Mouse (Mus musculus) intestine, embryonic 16.5 days (tissue): Measurements from ENCODE around the gene Armcx5. TPM values are rescaled to one million over a fixed set of nuclear protein-coding genes. Genes with fewer than 3 reads are reported as not detected.
"Not testable (repeated sequence)": the region's sequence is repeated elsewhere in the genome, so short reads cannot be mapped to it uniquely, and the experiment has no call there.

Source experiments
- ATAC-seq: fragments of 200-750 bp; cut with Nextera tagmentation; 2 replicates; pipeline ENCODE4 v1.8.0; 2017; ENCODE audit warnings: moderate TSS enrichment, moderate library complexity
- H3K27ac ChIP-seq: fragments of 300-500 bp; sonication (generic); 2 replicates; pipeline ENCODE4 v1.5.1; 2014; ENCODE audit warnings: mild to moderate bottlenecking, low read length
- H3K27me3 ChIP-seq: fragments of 300-500 bp; sonication (generic); replicated peaks from 2 replicates; pipeline ENCODE4 v1.6.1; 2014; ENCODE audit warnings: low read length, control low read depth, mixed read lengths; ENCODE audit not compliant: control insufficient read depth, insufficient read depth
- H3K36me3 ChIP-seq: fragments of 300-500 bp; sonication (generic); 2 replicates; pipeline ENCODE4 v1.6.1; 2014; ENCODE audit warnings: low read length, control low read depth; ENCODE audit not compliant: control insufficient read depth, insufficient read depth
- H3K4me1 ChIP-seq: fragments of 300-500 bp; sonication (generic); 2 replicates; pipeline ENCODE4 v1.6.1; 2014; ENCODE audit warnings: low read length, control low read depth, mixed read lengths; ENCODE audit not compliant: control insufficient read depth, insufficient read depth
- H3K4me2 ChIP-seq: fragments of 300-500 bp; sonication (generic); 2 replicates; pipeline ENCODE4 v1.6.1; 2014; ENCODE audit warnings: low read depth, low read length, control low read depth
- H3K4me3 ChIP-seq: fragments of 300-500 bp; sonication (generic); 2 replicates; pipeline ENCODE4 v1.5.1; 2014; ENCODE audit warnings: mild to moderate bottlenecking, low read length
- H3K9ac ChIP-seq: fragments of 300-500 bp; sonication (generic); 2 replicates; pipeline ENCODE4 v1.6.1; 2014; ENCODE audit warnings: low read depth, low read length
- H3K9me3 ChIP-seq: fragments of 300-500 bp; sonication (generic); 2 replicates; pipeline ENCODE4 v1.6.1; 2016; ENCODE audit warnings: low read length, control low read depth; ENCODE audit not compliant: control insufficient read depth
- WGBS: fragments of 180-500 bp; shearing (Covaris S2); extraction: QIAGEN DNeasy Blood & Tissue Kit; methylation state at CpG from one replicate; pipeline ENCODE4 v1.1.7; 2014; 5-methylcytosine and 5-hydroxymethylcytosine counted together
- polyA plus RNA-seq: library from polyadenylated mRNA; unstranded; fragments of >200 nt; fragmentation: Nextera tagmentation; extraction: Ambion mirVana; gene quantifications from 2 replicates; pipeline ENCODE4 v1.2.1, GENCODE M21; 2015

Armcx5 gene
- polyA plus RNA-seq, 1 experiment from 2014 or later: 6.1 TPM

GRCm38 (mm10) chrX:135752832-135753231, 10.3 kb downstream of the Armcx5 start:
- ATAC-seq: no peak
- H3K36me3 ChIP-seq: no peaks in the 10 kb centered on the region
- no peak overlapping the region for H3K4me2 ChIP-seq
- H3K9ac ChIP-seq: no peak overlapping the region
- 6% methylated on average over 2 of the region's 2 CpGs for WGBS
- no peak overlapping the region for H3K27ac ChIP-seq
- no peaks in the 10 kb centered on the region for H3K4me1 ChIP-seq
- no peak overlapping the region for H3K4me3 ChIP-seq
- H3K27me3 ChIP-seq: no peaks in the 10 kb centered on the region
- no peaks in the 10 kb centered on the region for H3K9me3 ChIP-seq

DNA sequence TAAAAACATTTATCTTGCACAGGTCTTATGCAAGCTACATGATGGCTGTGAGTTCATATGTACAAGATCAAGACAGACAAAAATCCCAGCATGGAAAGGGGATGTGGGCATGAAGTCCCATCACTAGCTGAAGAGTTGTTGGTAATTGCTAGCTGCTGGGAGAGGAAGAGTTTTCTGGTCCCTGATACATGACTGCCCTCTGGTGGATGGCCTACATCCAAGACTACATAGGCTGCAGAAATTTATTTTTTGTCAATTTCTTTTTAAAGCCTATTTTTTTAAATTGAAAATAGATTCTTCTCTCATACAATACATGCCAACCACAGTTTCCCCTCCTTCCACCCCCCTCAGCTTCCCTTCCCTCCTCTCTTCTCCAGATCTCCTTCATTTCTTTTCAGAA, 19.2 kb downstream of the Armcx5 start:
- no peaks in the 10 kb centered on the region for H3K4me1 ChIP-seq
- no peak overlapping the region for H3K9ac ChIP-seq
- no peak for ATAC-seq
- H3K27ac ChIP-seq: no peak overlapping the region
- H3K36me3 ChIP-seq: no peaks in the 10 kb centered on the region
- H3K4me2 ChIP-seq: no peak overlapping the region
- no peaks in the 10 kb centered on the region for H3K9me3 ChIP-seq
- no peak overlapping the region for H3K4me3 ChIP-seq
- no peaks in the 10 kb centered on the region for H3K27me3 ChIP-seq

DNA sequence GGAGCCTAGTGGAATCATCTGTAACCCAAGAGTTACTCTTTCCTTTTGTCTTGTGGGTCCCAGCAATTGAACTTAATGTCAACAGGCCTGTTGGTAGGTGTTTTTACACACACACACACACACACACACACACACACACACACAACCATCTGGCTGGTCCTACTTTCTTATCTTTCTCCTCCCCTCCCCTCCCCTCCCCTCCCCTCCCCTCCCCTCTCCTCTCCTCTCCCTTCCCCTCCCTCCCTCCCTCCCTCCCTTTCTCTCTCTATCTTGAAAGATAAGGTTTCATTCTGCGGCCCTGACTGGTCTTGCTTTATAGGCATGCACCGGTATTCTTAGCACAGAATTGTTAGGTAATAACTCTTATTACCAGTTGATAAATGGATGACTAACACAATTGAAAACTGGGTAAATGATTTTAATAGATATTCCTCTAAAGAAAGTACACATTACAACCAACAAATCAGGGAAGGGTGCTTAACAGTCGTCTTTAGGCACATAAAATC, 25.6 kb downstream of the Armcx5 start:
- Histone ChIP-seq H3K36me3 (no peaks in the 10 kb centered on the region), H3K9me3 (no peaks in the 10 kb centered on the region), H3K4me1 (no peaks in the 10 kb centered on the region), H3K9ac (no peak overlapping the region), H3K27ac (no peak overlapping the region), H3K4me3 (no peak overlapping the region), H3K4me2 (no peak overlapping the region), H3K27me3 (no peaks in the 10 kb centered on the region)
- WGBS: 56% methylated on average over 3 of the region's 3 CpGs
- peak; percentile 93 for ATAC-seq

- H3K9ac ChIP-seq: no peak overlapping the region
- H3K27me3 ChIP-seq: no peaks in the 10 kb centered on the region
- H3K4me3 ChIP-seq: no peak overlapping the region
- no peak overlapping the region for H3K27ac ChIP-seq
- no peak overlapping the region for H3K4me2 ChIP-seq
- WGBS: 61% methylated on average over 2 of the region's 2 CpGs
- H3K36me3 ChIP-seq: no peaks in the 10 kb centered on the region
- ATAC-seq: peak; percentile 90
- no peaks in the 10 kb centered on the region for H3K4me1 ChIP-seq
- no peaks in the 10 kb centered on the region for H3K9me3 ChIP-seq
Observed at GRCm38 (mm10) chrX:135768565-135768964, 26.0 kb downstream of the Armcx5 start.

GRCm38 (mm10) chrX:135791536-135791935, 49.0 kb downstream of the Armcx5 start:
- no peaks in the 10 kb centered on the region for H3K9me3 ChIP-seq
- ATAC-seq: no peak

GRCm38 (mm10) chrX:135792326-135792725, 49.8 kb downstream of the Armcx5 start:
- no peak overlapping the region for H3K9ac ChIP-seq
- WGBS: 55% methylated on average over 6 of the region's 6 CpGs
- no peaks in the 10 kb centered on the region for H3K36me3 ChIP-seq
- no peak for ATAC-seq
- H3K4me3 ChIP-seq: no peak overlapping the region
- H3K4me1 ChIP-seq: no peaks in the 10 kb centered on the region
- H3K4me2 ChIP-seq: no peak overlapping the region
- no peaks in the 10 kb centered on the region for H3K9me3 ChIP-seq
- H3K27ac ChIP-seq: no peak overlapping the region
- no peaks in the 10 kb centered on the region for H3K27me3 ChIP-seq

More at GRCm38 (mm10) chrX:135791536-135791935, 49.0 kb downstream of the Armcx5 start:
- no peak overlapping the region for H3K4me2 ChIP-seq
- H3K27ac ChIP-seq: no peak overlapping the region
- H3K4me1 ChIP-seq: no peaks in the 10 kb centered on the region
- H3K4me3 ChIP-seq: no peak overlapping the region
- H3K36me3 ChIP-seq: no peaks in the 10 kb centered on the region
- no peaks in the 10 kb centered on the region for H3K27me3 ChIP-seq
- no peak overlapping the region for H3K9ac ChIP-seq

- H3K9ac ChIP-seq: peak overlapping the region; percentile 64
- WGBS: 23% methylated on average over 25 of the region's 27 CpGs
- H3K27ac ChIP-seq, H3K36me3 ChIP-seq, H3K9me3 ChIP-seq, H3K27me3 ChIP-seq, H3K4me1 ChIP-seq: not testable (repeated sequence)
- peak; percentile 88 for ATAC-seq
- peak overlapping the region; percentile 53 for H3K4me3 ChIP-seq
- peak overlapping the region; percentile 58 for H3K4me2 ChIP-seq
Observed at GRCm38 (mm10) chrX:135795591-135796304, 53.2 kb downstream of the Armcx5 start.

DNA sequence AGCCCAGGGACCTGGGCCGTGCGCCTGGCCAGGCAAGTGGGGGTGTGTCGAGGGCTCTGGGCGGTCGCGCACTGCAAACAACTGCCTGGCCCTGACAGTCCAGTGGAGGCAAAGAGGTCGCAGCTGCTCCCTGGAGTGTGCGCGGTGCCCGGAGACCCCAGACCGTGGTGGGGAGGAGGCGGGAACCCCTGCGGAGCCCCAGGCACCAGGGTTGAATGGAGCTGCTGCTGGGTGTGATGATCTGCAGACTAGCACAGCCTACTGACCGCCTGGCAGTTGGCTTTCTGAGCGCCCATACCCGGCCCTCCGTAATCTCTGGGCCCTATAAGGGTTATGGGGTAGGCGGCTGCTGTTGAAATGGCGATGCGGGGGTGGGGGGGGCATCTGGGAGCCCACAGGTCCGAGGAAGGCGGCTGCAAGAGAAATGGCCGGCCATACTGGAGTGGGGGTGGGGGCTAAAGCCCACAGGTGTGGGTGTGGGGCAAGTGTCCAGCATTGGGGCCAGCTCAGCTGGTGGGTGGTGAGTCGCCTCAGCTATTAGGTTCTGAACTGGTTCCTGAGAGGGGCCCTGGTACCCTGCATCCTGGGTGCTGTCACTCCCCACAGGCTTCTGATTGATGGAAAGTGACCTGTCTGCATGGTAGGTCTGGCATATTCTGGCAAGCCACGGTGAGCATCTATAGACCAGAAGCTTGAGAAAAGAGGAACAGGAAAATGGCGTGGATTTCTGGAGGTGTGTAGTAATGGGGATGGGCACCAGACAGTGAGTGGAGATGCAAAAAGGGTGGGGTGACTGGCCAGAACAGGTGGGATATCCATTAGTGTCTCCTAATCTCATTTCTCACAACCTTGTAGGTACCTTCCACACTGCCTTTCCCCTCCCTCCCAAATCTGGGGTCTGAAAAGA, 54.0 kb downstream of the Armcx5 start:
- 19% methylated on average over 22 of the region's 26 CpGs for WGBS
- Histone ChIP-seq H3K4me2 (peak overlapping the region; percentile 58), H3K4me3 (peak overlapping the region; percentile 53), H3K9ac (peak overlapping the region; percentile 64)
- not testable (repeated sequence) for H3K27me3 ChIP-seq, H3K4me1 ChIP-seq, H3K27ac ChIP-seq, H3K9me3 ChIP-seq, H3K36me3 ChIP-seq
- ATAC-seq: peak; percentile 76
